Mouse (Mus musculus): ENCODE measurements around the gene Plxnb2.

GRCm38 (mm10) chr15:89211716-89212461, 31.3 kb upstream of the Plxnb2 start:
- no peak for TF ChIP-seq GATA1 (IDR thresholded peaks at IDR 0.05; ENCODE audit: borderline replicate concordance, low read length)
- TF ChIP-seq FLI1 (IDR thresholded peaks at IDR 0.05; ENCODE audit: low read length): no peak

All from megakaryocyte, embryonic 14.5 days (primary cell).